Mouse (Mus musculus): Measurements from ENCODE around the gene Atat1. TPM values are rescaled to one million over a fixed set of nuclear protein-coding genes. Genes with fewer than 3 reads are reported as not detected.

Atat1 gene
- polyA plus RNA-seq, 1 experiment from 2014 or later: 213 TPM

GRCm38 (mm10) chr17:35919864-35920301 is 10.0 kb upstream of the Atat1 start:
- H3K27ac ChIP-seq (ENCODE audit: low read depth, low read length): peak overlapping the region; percentile 97
- no peak for DNase-seq (ENCODE audit: low spot score)
- H3K9ac ChIP-seq (ENCODE audit: low read length): peak overlapping the region; percentile 98
- H3K4me3 ChIP-seq (ENCODE audit: low read depth, low read length): peak overlapping the region; percentile 82; the same call in 1 of the 2 replicates
- H3K4me1 ChIP-seq (ENCODE audit: control insufficient read depth, insufficient read depth, low read length): peaks cover 12% of the 10 kb centered on the region
- WGBS: 66% methylated on average over 6 of the region's 6 CpGs
- no peak for ATAC-seq (ENCODE audit: insufficient read depth, low FRiP score, low TSS enrichment)
- no peaks in the 10 kb centered on the region; the same call in 1 of the 2 replicates for H3K9me3 ChIP-seq (ENCODE audit: control insufficient read depth, low read length)
- H3K36me3 ChIP-seq (ENCODE audit: control insufficient read depth, insufficient read depth, low read length): peaks cover 14% of the 10 kb centered on the region
- no peaks in the 10 kb centered on the region for H3K27me3 ChIP-seq (ENCODE audit: control insufficient read depth, insufficient read depth, low read length)
- H3K4me2 ChIP-seq (ENCODE audit: low read depth): peak overlapping the region; percentile 92

GRCm38 (mm10) chr17:35919060-35919715 is 9.3 kb upstream of the Atat1 start:
- peak overlapping the region; percentile 92 for H3K4me2 ChIP-seq (ENCODE audit: low read depth)
- peak overlapping the region; percentile 82 for H3K4me3 ChIP-seq (ENCODE audit: low read depth, low read length)
- 18% methylated on average over 7 of the region's 7 CpGs for WGBS
- no peaks in the 10 kb centered on the region for H3K27me3 ChIP-seq (ENCODE audit: control insufficient read depth, insufficient read depth, low read length)
- H3K36me3 ChIP-seq (ENCODE audit: control insufficient read depth, insufficient read depth, low read length): peaks cover 8% of the 10 kb centered on the region
- H3K4me1 ChIP-seq (ENCODE audit: control insufficient read depth, insufficient read depth, low read length): peaks cover 12% of the 10 kb centered on the region
- no peaks in the 10 kb centered on the region; the same call in 1 of the 2 replicates for H3K9me3 ChIP-seq (ENCODE audit: control insufficient read depth, low read length)
- peak; percentile 36 for ATAC-seq (ENCODE audit: insufficient read depth, low FRiP score, low TSS enrichment)
- DNase-seq (ENCODE audit: low spot score): peak; percentile 92
- H3K9ac ChIP-seq (ENCODE audit: low read length): peak overlapping the region; percentile 98
- peak overlapping the region; percentile 97 for H3K27ac ChIP-seq (ENCODE audit: low read depth, low read length)

GRCm38 (mm10) chr17:35918276-35919059 is 8.6 kb upstream of the Atat1 start:
- Histone ChIP-seq H3K4me3 (ENCODE audit: low read depth, low read length) (peak overlapping the region; percentile 82), H3K27me3 (ENCODE audit: control insufficient read depth, insufficient read depth, low read length) (no peaks in the 10 kb centered on the region), H3K27ac (ENCODE audit: low read depth, low read length) (peak overlapping the region; percentile 97), H3K9me3 (ENCODE audit: control insufficient read depth, low read length) (no peaks in the 10 kb centered on the region), H3K9ac (ENCODE audit: low read length) (peak overlapping the region; percentile 98), H3K36me3 (ENCODE audit: control insufficient read depth, insufficient read depth, low read length) (0 out of 2 replicates have a peak, but pooled peaks cover 2% of the 10 kb centered on the region), H3K4me1 (ENCODE audit: control insufficient read depth, insufficient read depth, low read length) (peaks cover 12% of the 10 kb centered on the region), H3K4me2 (ENCODE audit: low read depth) (peak overlapping the region; percentile 92)
- DNase-seq (ENCODE audit: low spot score) (peak; percentile 70), ATAC-seq (ENCODE audit: insufficient read depth, low FRiP score, low TSS enrichment) (no peak)
- WGBS: 0% methylated on average over 11 of the region's 11 CpGs

GRCm38 (mm10) chr17:35917463-35918251 is 7.8 kb upstream of the Atat1 start:
- WGBS: under 1% methylated on average over 13 of the region's 13 CpGs
- peak overlapping the region; percentile 97 for H3K27ac ChIP-seq (ENCODE audit: low read depth, low read length)
- ATAC-seq (ENCODE audit: insufficient read depth, low FRiP score, low TSS enrichment): 0 out of 2 replicates have a peak, but pooled peaks have one; percentile 9
- DNase-seq (ENCODE audit: low spot score): peak; percentile 78
- no peaks in the 10 kb centered on the region for H3K9me3 ChIP-seq (ENCODE audit: control insufficient read depth, low read length)
- H3K36me3 ChIP-seq (ENCODE audit: control insufficient read depth, insufficient read depth, low read length): no peaks in the 10 kb centered on the region; the same call in 1 of the 2 replicates
- peak overlapping the region; percentile 82 for H3K4me3 ChIP-seq (ENCODE audit: low read depth, low read length)
- H3K4me1 ChIP-seq (ENCODE audit: control insufficient read depth, insufficient read depth, low read length): peaks cover 12% of the 10 kb centered on the region
- H3K4me2 ChIP-seq (ENCODE audit: low read depth): peak overlapping the region; percentile 92
- no peaks in the 10 kb centered on the region for H3K27me3 ChIP-seq (ENCODE audit: control insufficient read depth, insufficient read depth, low read length)
- H3K9ac ChIP-seq (ENCODE audit: low read length): peak overlapping the region; percentile 98

GRCm38 (mm10) chr17:35917143-35917462 is 7.2 kb upstream of the Atat1 start:
- ATAC-seq (ENCODE audit: insufficient read depth, low FRiP score, low TSS enrichment) (no peak), DNase-seq (ENCODE audit: low spot score) (no peak)
- Histone ChIP-seq H3K4me3 (ENCODE audit: low read depth, low read length) (peak overlapping the region; percentile 82), H3K27ac (ENCODE audit: low read depth, low read length) (peak overlapping the region; percentile 97), H3K4me1 (ENCODE audit: control insufficient read depth, insufficient read depth, low read length) (peaks cover 12% of the 10 kb centered on the region), H3K36me3 (ENCODE audit: control insufficient read depth, insufficient read depth, low read length) (no peaks in the 10 kb centered on the region; the same call in 1 of the 2 replicates), H3K27me3 (ENCODE audit: control insufficient read depth, insufficient read depth, low read length) (no peaks in the 10 kb centered on the region), H3K9ac (ENCODE audit: low read length) (peak overlapping the region; percentile 98), H3K9me3 (ENCODE audit: control insufficient read depth, low read length) (no peaks in the 10 kb centered on the region), H3K4me2 (ENCODE audit: low read depth) (peak overlapping the region; percentile 92)
- WGBS: under 1% methylated on average over 8 of the region's 8 CpGs

GRCm38 (mm10) chr17:35916297-35917142 is 6.6 kb upstream of the Atat1 start, which contains the start of the genes Mrps18b and Ppp1r10:
Gene Mrps18b (minus strand): TSS chr17:35916389.
Gene Ppp1r10 (plus strand): TSS chr17:35916434.
- DNase-seq (ENCODE audit: low spot score) (peak; percentile 99), ATAC-seq (ENCODE audit: insufficient read depth, low FRiP score, low TSS enrichment) (peak; percentile 92)
- peak within 1 kb of the TSS; percentile 92 for H3K4me2 ChIP-seq (ENCODE audit: low read depth)
- peak within 1 kb of the TSS; percentile 97 for H3K27ac ChIP-seq (ENCODE audit: low read depth, low read length)
- whole genome bisulfite sequencing: under 1% methylated on average over 82 of the region's 83 CpGs
- H3K9me3 ChIP-seq (ENCODE audit: control insufficient read depth, low read length): no peaks in the 10 kb centered on the region
- H3K36me3 ChIP-seq (ENCODE audit: control insufficient read depth, insufficient read depth, low read length): no peaks in the 10 kb centered on the region; the same call in 1 of the 2 replicates
- peak within 1 kb of the TSS; percentile 82 for H3K4me3 ChIP-seq (ENCODE audit: low read depth, low read length)
- H3K9ac ChIP-seq (ENCODE audit: low read length): peak within 1 kb of the TSS; percentile 98
- no peaks in the 10 kb centered on the region for H3K27me3 ChIP-seq (ENCODE audit: control insufficient read depth, insufficient read depth, low read length)
- H3K4me1 ChIP-seq (ENCODE audit: control insufficient read depth, insufficient read depth, low read length): peaks cover 12% of the 10 kb centered on the region

- DNase-seq (ENCODE audit: low spot score): no peak
- WGBS: 3% methylated on average over 28 of the region's 28 CpGs
Observed at GRCm38 (mm10) chr17:35915538-35916296, 5.8 kb upstream of the Atat1 start.

More at GRCm38 (mm10) chr17:35915538-35916296, 5.8 kb upstream of the Atat1 start:
- Histone ChIP-seq H3K4me3 (ENCODE audit: low read depth, low read length) (peak overlapping the region; percentile 82), H3K27me3 (ENCODE audit: control insufficient read depth, insufficient read depth, low read length) (no peaks in the 10 kb centered on the region), H3K36me3 (ENCODE audit: control insufficient read depth, insufficient read depth, low read length) (no peaks in the 10 kb centered on the region; the same call in 1 of the 2 replicates), H3K27ac (ENCODE audit: low read depth, low read length) (peak overlapping the region; percentile 97), H3K9ac (ENCODE audit: low read length) (peak overlapping the region; percentile 98), H3K9me3 (ENCODE audit: control insufficient read depth, low read length) (no peaks in the 10 kb centered on the region), H3K4me2 (ENCODE audit: low read depth) (peak overlapping the region; percentile 92), H3K4me1 (ENCODE audit: control insufficient read depth, insufficient read depth, low read length) (peaks cover 12% of the 10 kb centered on the region)
- ATAC-seq (ENCODE audit: insufficient read depth, low FRiP score, low TSS enrichment): peak; percentile 8

Data from neural tube, embryonic 11.5 days (tissue).